Mouse (Mus musculus) liver, embryonic 12.5 days (tissue): Measurements from ENCODE around the gene Aqp9. TPM values are rescaled to one million over a fixed set of nuclear protein-coding genes. Genes with fewer than 3 reads are reported as not detected.

Experiments used
- ATAC-seq: fragments of 200-750 bp; cut with Nextera tagmentation; 2 replicates; pipeline ENCODE4 v1.8.0; 2017; ENCODE audit warnings: moderate number of reproducible peaks, mild to moderate bottlenecking, moderate library complexity
- H3K27ac ChIP-seq: fragments of 300-500 bp; sonication (generic); 2 replicates; pipeline ENCODE4 v1.5.1; 2016; ENCODE audit warnings: mild to moderate bottlenecking
- H3K27me3 ChIP-seq: fragments of 300-500 bp; sonication (generic); replicated peaks from 2 replicates; pipeline ENCODE4 v1.6.1; 2016; ENCODE audit warnings: mild to moderate bottlenecking, moderate library complexity
- H3K36me3 ChIP-seq: fragments of 300-500 bp; sonication (generic); 2 replicates; pipeline ENCODE4 v1.6.1; 2016; ENCODE audit warnings: mild to moderate bottlenecking, moderate library complexity
- H3K4me1 ChIP-seq: fragments of 300-500 bp; sonication (generic); 2 replicates; pipeline ENCODE4 v1.6.1; 2016
- H3K4me2 ChIP-seq: fragments of 300-500 bp; sonication (generic); 2 replicates; pipeline ENCODE4 v1.6.1; 2016; ENCODE audit warnings: mild to moderate bottlenecking, moderate library complexity
- H3K4me3 ChIP-seq: fragments of 300-500 bp; sonication (generic); 2 replicates; pipeline ENCODE4 v1.5.1; 2016; ENCODE audit warnings: mild to moderate bottlenecking, moderate library complexity
- H3K9ac ChIP-seq: fragments of 300-500 bp; sonication (generic); 2 replicates; pipeline ENCODE4 v1.6.1; 2016; ENCODE audit warnings: mild to moderate bottlenecking, moderate library complexity
- H3K9me3 ChIP-seq: fragments of 300-500 bp; sonication (generic); replicated peaks from 2 replicates; pipeline ENCODE4 v1.6.1; 2016; ENCODE audit warnings: mild to moderate bottlenecking, moderate library complexity
- WGBS: fragments of 180-500 bp; shearing (Covaris S2); methylation state at CpG from one replicate; pipeline ENCODE4 v1.1.7; 2016; ENCODE audit not compliant: insufficient replicate concordance; 5-methylcytosine and 5-hydroxymethylcytosine counted together
- polyA plus RNA-seq: library from polyadenylated mRNA; unstranded; fragments of >200 nt; fragmentation: Nextera tagmentation; extraction: Ambion mirVana; gene quantifications from 2 replicates; pipeline ENCODE4 v1.2.1, GENCODE M21; 2016

Aqp9 gene
- polyA plus RNA-seq, 1 experiment from 2014 or later, result 10.3 TPM

- Histone ChIP-seq H3K4me1 (peaks cover 86% of the 10 kb centered on the region), H3K9me3 (no peaks in the 10 kb centered on the region), H3K9ac (no peak overlapping the region), H3K27me3 (no peaks in the 10 kb centered on the region), H3K4me3 (no peak overlapping the region), H3K4me2 (no peak overlapping the region), H3K27ac (peak overlapping the region; percentile 96), H3K36me3 (no peaks in the 10 kb centered on the region)
- no peak for ATAC-seq
- WGBS, result 67% methylated on average over 7 of the region's 7 CpGs
Measured at GRCm38 (mm10) chr9:71155399-71156005, 13.0 kb downstream of the Aqp9 start.

- no peak for ATAC-seq
- WGBS, result 78% methylated on average over 6 of the region's 6 CpGs
- Histone ChIP-seq H3K4me3 (no peak overlapping the region), H3K9me3 (no peaks in the 10 kb centered on the region), H3K4me2 (no peak overlapping the region), H3K27me3 (no peaks in the 10 kb centered on the region), H3K36me3 (no peaks in the 10 kb centered on the region), H3K27ac (peak overlapping the region; percentile 77), H3K4me1 (peaks cover 75% of the 10 kb centered on the region), H3K9ac (0 out of 2 replicates have a peak overlapping the region, but pooled peaks have one; percentile 29)
Measured at GRCm38 (mm10) chr9:71151386-71151785, 17.1 kb downstream of the Aqp9 start.

GRCm38 (mm10) chr9:71150175-71150574 lies 18.3 kb downstream of the Aqp9 start:
- peak; percentile 70 for ATAC-seq
- 29% methylated on average over 4 of the region's 4 CpGs for WGBS
- H3K27ac ChIP-seq, result peak overlapping the region; percentile 72
- no peak overlapping the region for H3K9ac ChIP-seq
- peaks cover 75% of the 10 kb centered on the region for H3K4me1 ChIP-seq
- no peaks in the 10 kb centered on the region for H3K9me3 ChIP-seq
- no peaks in the 10 kb centered on the region for H3K36me3 ChIP-seq
- H3K27me3 ChIP-seq, result no peaks in the 10 kb centered on the region
- H3K4me2 ChIP-seq, result peak overlapping the region; percentile 12; the same call in 1 of the 2 replicates
- H3K4me3 ChIP-seq, result no peak overlapping the region

- peaks cover 69% of the 10 kb centered on the region for H3K4me1 ChIP-seq
- peak overlapping the region; percentile 72 for H3K27ac ChIP-seq
- no peak overlapping the region for H3K4me2 ChIP-seq
- no peaks in the 10 kb centered on the region for H3K9me3 ChIP-seq
- no peaks in the 10 kb centered on the region for H3K36me3 ChIP-seq
- no peak overlapping the region for H3K4me3 ChIP-seq
- H3K27me3 ChIP-seq, result no peaks in the 10 kb centered on the region
- peak overlapping the region; percentile 22; the same call in 1 of the 2 replicates for H3K9ac ChIP-seq
- ATAC-seq, result no peak
Measured at GRCm38 (mm10) chr9:71148890-71149289, 19.6 kb downstream of the Aqp9 start.

GRCm38 (mm10) chr9:71146210-71146609 lies 22.3 kb downstream of the Aqp9 start:
- peak overlapping the region; percentile 19; the same call in 1 of the 2 replicates for H3K4me3 ChIP-seq
- H3K4me2 ChIP-seq, result peak overlapping the region; percentile 60
- peaks cover 63% of the 10 kb centered on the region for H3K4me1 ChIP-seq
- peak; percentile 97 for ATAC-seq
- no peaks in the 10 kb centered on the region for H3K27me3 ChIP-seq
- 33% methylated on average over 10 of the region's 10 CpGs for WGBS
- no peaks in the 10 kb centered on the region; the same call in 1 of the 2 replicates for H3K9me3 ChIP-seq
- H3K9ac ChIP-seq, result peak overlapping the region; percentile 48
- H3K27ac ChIP-seq, result peak overlapping the region; percentile 81
- no peaks in the 10 kb centered on the region for H3K36me3 ChIP-seq

- H3K4me3 ChIP-seq, result no peak overlapping the region
- 56% methylated on average over 8 of the region's 8 CpGs for WGBS
- no peaks in the 10 kb centered on the region; the same call in 1 of the 2 replicates for H3K9me3 ChIP-seq
- H3K9ac ChIP-seq, result no peak overlapping the region
- ATAC-seq, result no peak
- peaks cover 27% of the 10 kb centered on the region for H3K4me1 ChIP-seq
- no peaks in the 10 kb centered on the region for H3K27me3 ChIP-seq
- no peak overlapping the region for H3K4me2 ChIP-seq
- H3K36me3 ChIP-seq, result no peaks in the 10 kb centered on the region
- H3K27ac ChIP-seq, result peak overlapping the region; percentile 63
Measured at GRCm38 (mm10) chr9:71140205-71140604, 28.3 kb downstream of the Aqp9 start.

GRCm38 (mm10) chr9:71138936-71139335 lies 29.5 kb downstream of the Aqp9 start:
- Histone ChIP-seq H3K9ac (no peak overlapping the region), H3K9me3 (no peaks in the 10 kb centered on the region; the same call in 1 of the 2 replicates), H3K4me2 (no peak overlapping the region), H3K27me3 (no peaks in the 10 kb centered on the region), H3K27ac (no peak overlapping the region), H3K4me1 (peaks cover 19% of the 10 kb centered on the region), H3K4me3 (no peak overlapping the region), H3K36me3 (no peaks in the 10 kb centered on the region)
- no peak for ATAC-seq
- 78% methylated on average over 2 of the region's 2 CpGs for WGBS

- no peak overlapping the region for H3K9ac ChIP-seq
- H3K4me2 ChIP-seq, result no peak overlapping the region
- no peak overlapping the region for H3K4me3 ChIP-seq
- WGBS, result 55% methylated on average over 6 of the region's 6 CpGs
- no peaks in the 10 kb centered on the region for H3K36me3 ChIP-seq
- no peak for ATAC-seq
- peaks cover 20% of the 10 kb centered on the region for H3K4me1 ChIP-seq
- H3K9me3 ChIP-seq, result no peaks in the 10 kb centered on the region; the same call in 1 of the 2 replicates
- no peak overlapping the region; the same call in none of the 2 replicates for H3K27ac ChIP-seq
- H3K27me3 ChIP-seq, result no peaks in the 10 kb centered on the region
Measured at GRCm38 (mm10) chr9:71137267-71137945, 31.1 kb downstream of the Aqp9 start.

GRCm38 (mm10) chr9:71135073-71135472 lies 33.4 kb downstream of the Aqp9 start:
- Histone ChIP-seq H3K27me3 (no peaks in the 10 kb centered on the region), H3K9ac (no peak overlapping the region), H3K4me1 (peaks cover 18% of the 10 kb centered on the region), H3K4me3 (no peak overlapping the region), H3K27ac (no peak overlapping the region), H3K9me3 (no peaks in the 10 kb centered on the region), H3K4me2 (no peak overlapping the region), H3K36me3 (no peaks in the 10 kb centered on the region)
- no peak for ATAC-seq
- WGBS, result 65% methylated on average over 5 of the region's 5 CpGs

GRCm38 (mm10) chr9:71133190-71133589 lies 35.3 kb downstream of the Aqp9 start:
- no peak for ATAC-seq
- H3K9me3 ChIP-seq, result no peaks in the 10 kb centered on the region
- H3K4me3 ChIP-seq, result no peak overlapping the region
- no peak overlapping the region for H3K27ac ChIP-seq
- H3K27me3 ChIP-seq, result no peaks in the 10 kb centered on the region
- WGBS, result 68% methylated on average over 5 of the region's 5 CpGs
- peaks cover 16% of the 10 kb centered on the region for H3K4me1 ChIP-seq
- no peaks in the 10 kb centered on the region for H3K36me3 ChIP-seq
- no peak overlapping the region for H3K9ac ChIP-seq
- H3K4me2 ChIP-seq, result no peak overlapping the region

GRCm38 (mm10) chr9:71131822-71132221 lies 36.7 kb downstream of the Aqp9 start:
- Histone ChIP-seq H3K36me3 (no peaks in the 10 kb centered on the region), H3K9ac (no peak overlapping the region), H3K4me2 (no peak overlapping the region), H3K4me3 (no peak overlapping the region), H3K27me3 (no peaks in the 10 kb centered on the region), H3K27ac (peak overlapping the region; percentile 38; the same call in 1 of the 2 replicates), H3K4me1 (peaks cover 12% of the 10 kb centered on the region), H3K9me3 (no peaks in the 10 kb centered on the region)
- ATAC-seq, result no peak
- WGBS, result 67% methylated on average over 5 of the region's 5 CpGs

GRCm38 (mm10) chr9:71128911-71129310 lies 39.6 kb downstream of the Aqp9 start:
- Histone ChIP-seq H3K4me2 (no peak overlapping the region), H3K9me3 (no peaks in the 10 kb centered on the region), H3K4me3 (no peak overlapping the region), H3K9ac (no peak overlapping the region), H3K27ac (no peak overlapping the region), H3K4me1 (peaks cover 12% of the 10 kb centered on the region), H3K27me3 (peaks cover 5% of the 10 kb centered on the region; the same call in 1 of the 2 replicates), H3K36me3 (no peaks in the 10 kb centered on the region; the same call in 1 of the 2 replicates)
- WGBS, result 41% methylated on average over 5 of the region's 5 CpGs
- peak; percentile 68; the same call in 1 of the 2 replicates for ATAC-seq
